Mouse (Mus musculus) limb, embryonic 10.5 days (tissue): Measurements from ENCODE around the gene Rnf4. TPM values are rescaled to one million over a fixed set of nuclear protein-coding genes. Genes with fewer than 3 reads are reported as not detected.
A peak's percentile ranks its signal among the peaks of the same experiment; 100 is the strongest.

ENCODE experiments used
- DNase-seq: peaks from one replicate; pipeline ENCODE4 v3.0.0-alpha.2; 2017; ENCODE audit warnings: low spot score
- H3K27ac ChIP-seq: fragments of 300-500 bp; sonication (generic); 2 replicates; pipeline ENCODE4 v1.5.1; 2016; ENCODE audit warnings: mild to moderate bottlenecking
- H3K27me3 ChIP-seq: fragments of 300-500 bp; sonication (generic); 2 replicates; pipeline ENCODE4 v1.6.1; 2016; ENCODE audit warnings: low read depth, mild to moderate bottlenecking; ENCODE audit not compliant: poor library complexity, severe bottlenecking
- H3K36me3 ChIP-seq: fragments of 300-500 bp; sonication (generic); 2 replicates; pipeline ENCODE4 v1.6.1; 2016; ENCODE audit warnings: mild to moderate bottlenecking, moderate library complexity
- H3K4me1 ChIP-seq: fragments of 300-500 bp; sonication (generic); 2 replicates; pipeline ENCODE4 v1.6.1; 2016
- H3K4me3 ChIP-seq: fragments of 300-500 bp; sonication (generic); 2 replicates; pipeline ENCODE4 v1.5.1; 2016; ENCODE audit warnings: mild to moderate bottlenecking, moderate library complexity
- H3K9me3 ChIP-seq: fragments of 300-500 bp; sonication (generic); replicated peaks from 2 replicates; pipeline ENCODE4 v1.6.1; 2016; ENCODE audit warnings: mild to moderate bottlenecking
- WGBS: fragments of 180-500 bp; shearing (Covaris S2); methylation state at CpG from one replicate; pipeline ENCODE4 v1.1.7; 2016; 5-methylcytosine and 5-hydroxymethylcytosine counted together
- polyA plus RNA-seq: library from polyadenylated mRNA; unstranded; fragments of >200 nt; fragmentation: Nextera tagmentation; extraction: Ambion mirVana; gene quantifications from 2 replicates; pipeline ENCODE4 v1.2.1, GENCODE M21; 2016

Rnf4 gene
- polyA plus RNA-seq, 1 experiment from 2014 or later = 207 TPM

DNA sequence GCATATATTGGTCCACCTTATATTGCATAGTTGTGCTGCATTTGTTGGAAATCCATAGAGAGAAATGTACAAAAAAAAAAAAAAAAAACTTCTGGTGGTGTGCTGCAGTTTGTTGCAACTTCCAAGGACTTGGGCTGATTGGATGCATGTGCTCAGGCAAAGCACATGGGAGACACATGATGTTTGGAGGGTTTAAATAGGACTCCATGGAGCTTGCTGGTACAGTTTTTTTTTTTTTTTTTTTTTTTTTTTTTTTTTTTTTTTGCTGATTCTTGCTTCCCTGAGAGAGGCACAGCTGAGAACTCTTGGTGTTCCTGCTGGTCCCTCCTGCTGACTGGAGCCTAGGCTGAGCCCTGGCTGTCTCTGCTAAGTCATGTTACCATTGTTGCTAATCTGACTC lies 27.0 kb downstream of the Rnf4 start:
- H3K36me3 ChIP-seq = peaks cover 65% of the 10 kb centered on the region
- DNase-seq = no peak
- no peaks in the 10 kb centered on the region for H3K9me3 ChIP-seq
- no peak overlapping the region for H3K4me3 ChIP-seq
- H3K27me3 ChIP-seq = no peaks in the 10 kb centered on the region
- no peaks in the 10 kb centered on the region for H3K4me1 ChIP-seq
- H3K27ac ChIP-seq = no peak overlapping the region

DNA sequence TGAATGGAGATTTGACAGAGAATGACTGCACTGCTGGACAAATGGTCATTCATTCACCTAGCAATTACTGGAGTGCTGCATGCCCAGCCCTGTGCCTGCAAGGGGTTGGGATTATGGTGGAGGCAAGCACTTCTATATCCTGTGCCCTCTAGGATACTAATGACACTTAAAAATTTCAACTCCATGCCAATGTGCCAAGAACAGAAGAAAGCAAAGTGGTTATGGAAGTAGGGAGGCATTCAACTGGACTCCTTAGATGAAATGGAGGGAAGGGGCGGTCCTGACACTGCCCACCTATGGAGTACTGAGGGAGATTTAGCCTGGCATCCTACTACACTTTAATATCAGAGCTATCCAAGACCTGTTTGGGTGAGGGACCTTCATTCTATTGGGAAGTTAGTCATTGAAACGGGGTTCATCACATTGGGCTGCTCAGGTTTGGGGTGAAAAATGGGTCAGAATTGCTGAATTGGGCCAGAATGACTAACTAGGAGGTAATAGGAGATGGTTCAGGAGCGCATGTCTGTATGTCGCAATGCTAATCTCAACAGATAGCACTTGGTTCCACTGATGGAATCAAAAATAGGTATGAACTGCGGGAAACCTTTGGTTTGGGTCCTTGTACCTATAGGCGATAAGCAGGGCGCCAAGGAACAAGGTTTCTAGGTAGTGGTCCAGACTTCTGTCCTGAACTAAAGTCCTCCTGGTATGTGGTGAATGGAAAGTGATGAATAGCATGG lies 32.6 kb downstream of the Rnf4 start:
- Histone ChIP-seq H3K27me3 (no peaks in the 10 kb centered on the region), H3K4me3 (peak overlapping the region; percentile 91), H3K27ac (peak overlapping the region; percentile 92), H3K36me3 (peaks cover 18% of the 10 kb centered on the region), H3K4me1 (peaks cover 23% of the 10 kb centered on the region), H3K9me3 (no peaks in the 10 kb centered on the region)
- WGBS = 71% methylated on average over 7 of the region's 7 CpGs
- DNase-seq = no peak

DNA sequence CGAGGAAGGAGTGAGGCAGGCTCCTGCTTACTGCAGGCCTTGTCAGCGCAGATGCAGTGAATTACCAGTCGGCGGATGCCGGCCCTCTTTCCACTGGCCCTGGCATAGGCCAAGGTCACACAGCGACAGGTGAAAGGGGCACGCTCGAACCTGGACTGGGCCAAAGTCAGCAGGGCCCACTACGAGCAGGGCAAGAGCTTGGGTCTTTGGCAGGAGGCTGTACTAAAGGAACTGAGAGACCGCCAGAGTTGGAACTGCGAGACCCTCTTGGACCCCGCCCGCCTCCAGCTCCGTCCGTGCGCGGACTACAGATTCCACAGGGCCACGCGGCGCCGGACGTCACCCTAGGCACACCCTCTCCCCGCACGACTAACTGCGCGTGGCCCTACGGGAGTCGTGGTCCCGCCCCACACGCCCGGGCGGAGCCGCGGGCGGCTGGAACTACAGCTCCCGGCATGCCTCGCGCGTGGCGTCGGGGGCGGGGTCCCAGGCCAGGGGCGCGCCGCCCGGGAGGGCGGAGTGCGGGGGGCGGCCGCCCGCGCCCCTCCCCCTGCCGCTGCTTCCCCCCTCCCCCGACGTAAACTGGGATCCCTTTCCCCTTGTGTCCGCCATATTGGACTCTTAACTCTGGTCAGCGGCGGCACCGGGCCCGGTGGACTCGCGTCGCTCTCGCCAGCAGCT lies 33.4 kb downstream of the Rnf4 start, which contains the start of gene Fam193a:
Gene Fam193a, plus strand, starts transcription at position 593 of the 681 bp plus-strand sequence.
- Histone ChIP-seq H3K27me3 (no peaks in the 10 kb centered on the region), H3K27ac (peak within 1 kb of the TSS; percentile 92), H3K4me1 (peaks cover 23% of the 10 kb centered on the region), H3K9me3 (no peaks in the 10 kb centered on the region), H3K4me3 (peak within 1 kb of the TSS; percentile 91), H3K36me3 (peaks cover 14% of the 10 kb centered on the region)
- 1% methylated on average over 51 of the region's 64 CpGs for WGBS
- peak; percentile 97 for DNase-seq

GRCm38 (mm10) chr5:34370022-34370823 lies 34.1 kb downstream of the Rnf4 start:
- peak overlapping the region; percentile 92 for H3K27ac ChIP-seq
- WGBS = 5% methylated on average over 114 of the region's 114 CpGs
- peak overlapping the region; percentile 91 for H3K4me3 ChIP-seq
- H3K9me3 ChIP-seq = no peaks in the 10 kb centered on the region
- peak; percentile 66 for DNase-seq
- H3K27me3 ChIP-seq = no peaks in the 10 kb centered on the region
- H3K36me3 ChIP-seq = peaks cover 7% of the 10 kb centered on the region
- H3K4me1 ChIP-seq = peaks cover 23% of the 10 kb centered on the region

DNA sequence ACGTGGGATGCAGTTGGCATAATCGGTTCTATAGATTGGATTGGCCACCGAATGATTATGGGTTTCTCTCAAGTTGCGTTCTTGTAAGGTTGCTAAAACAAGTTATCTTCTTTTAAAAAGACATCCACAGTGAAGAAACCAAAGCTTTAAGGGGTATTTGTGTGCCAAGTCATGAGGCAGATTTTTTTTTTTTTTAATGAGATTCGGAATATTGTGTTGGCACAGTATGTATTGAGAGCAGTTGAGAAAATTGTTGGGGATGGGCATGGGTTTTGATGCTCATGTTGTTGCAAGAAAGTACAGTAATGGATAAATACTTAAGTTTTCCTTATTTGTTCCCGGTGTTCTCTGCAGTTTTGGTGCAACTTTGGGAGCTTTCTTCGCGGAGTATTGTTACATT lies 34.8 kb downstream of the Rnf4 start:
- 34% methylated on average over 8 of the region's 8 CpGs for WGBS
- Histone ChIP-seq H3K27ac (peak overlapping the region; percentile 92; the same call in 1 of the 2 replicates), H3K4me1 (peaks cover 23% of the 10 kb centered on the region), H3K27me3 (no peaks in the 10 kb centered on the region), H3K4me3 (peak overlapping the region; percentile 91), H3K36me3 (0 out of 2 replicates have a peak, but pooled peaks cover 2% of the 10 kb centered on the region), H3K9me3 (no peaks in the 10 kb centered on the region)
- DNase-seq = no peak

DNA sequence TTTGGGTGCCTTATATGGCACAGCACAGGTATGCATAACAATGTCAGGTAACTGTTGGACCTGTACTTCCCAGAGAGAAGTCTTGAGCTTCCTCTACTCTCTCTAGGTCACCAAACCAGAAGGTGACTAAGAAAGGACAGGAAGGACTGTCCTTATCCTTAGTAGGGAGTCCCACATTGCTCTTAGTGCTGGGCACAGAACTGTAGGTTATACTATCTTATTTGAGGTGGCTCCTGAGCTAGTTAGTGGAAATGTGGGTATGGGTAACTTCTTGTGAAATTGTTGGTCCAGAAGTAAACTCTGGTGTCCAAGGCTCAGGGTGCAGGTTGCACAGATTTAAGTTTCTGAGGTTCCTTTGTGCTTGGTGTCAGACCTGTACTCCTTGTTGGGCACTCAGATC lies 36.1 kb downstream of the Rnf4 start:
- Histone ChIP-seq H3K36me3 (peaks cover 7% of the 10 kb centered on the region; the same call in 1 of the 2 replicates), H3K27ac (no peak overlapping the region), H3K4me3 (no peak overlapping the region), H3K27me3 (no peaks in the 10 kb centered on the region), H3K9me3 (no peaks in the 10 kb centered on the region), H3K4me1 (peaks cover 23% of the 10 kb centered on the region)
- no peak for DNase-seq

- H3K4me1 ChIP-seq = peaks cover 23% of the 10 kb centered on the region
- no peak overlapping the region for H3K27ac ChIP-seq
- no peaks in the 10 kb centered on the region for H3K9me3 ChIP-seq
- no peak for DNase-seq
- H3K36me3 ChIP-seq = peaks cover 7% of the 10 kb centered on the region; the same call in 1 of the 2 replicates
- no peaks in the 10 kb centered on the region for H3K27me3 ChIP-seq
- no peak overlapping the region for H3K4me3 ChIP-seq
These were observed 36.5 kb downstream of the Rnf4 start for GRCm38 (mm10) chr5:34372541-34372940.

DNA sequence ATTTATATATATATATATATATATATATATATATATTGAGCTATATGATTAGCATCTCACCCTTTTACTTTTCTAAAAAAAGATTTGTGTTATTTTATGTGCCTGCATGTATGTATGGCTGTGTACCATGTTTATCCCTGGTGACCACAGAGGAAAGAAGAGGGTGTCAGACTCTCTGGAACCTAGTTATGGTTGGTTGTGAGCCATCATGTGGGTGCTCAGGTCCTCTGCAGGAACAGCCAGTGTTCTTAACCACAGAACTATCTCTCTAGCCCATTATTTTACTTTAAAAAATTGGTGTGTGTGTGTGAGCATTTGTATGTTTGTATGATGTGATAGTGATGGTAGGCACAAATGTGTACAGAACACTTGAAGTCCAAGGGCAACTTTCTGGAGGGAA lies 42.7 kb downstream of the Rnf4 start:
- Histone ChIP-seq H3K36me3 (peaks cover 10% of the 10 kb centered on the region), H3K27ac (no peak overlapping the region), H3K4me3 (no peak overlapping the region), H3K4me1 (no peaks in the 10 kb centered on the region), H3K9me3 (no peaks in the 10 kb centered on the region), H3K27me3 (no peaks in the 10 kb centered on the region)
- no peak for DNase-seq

DNA sequence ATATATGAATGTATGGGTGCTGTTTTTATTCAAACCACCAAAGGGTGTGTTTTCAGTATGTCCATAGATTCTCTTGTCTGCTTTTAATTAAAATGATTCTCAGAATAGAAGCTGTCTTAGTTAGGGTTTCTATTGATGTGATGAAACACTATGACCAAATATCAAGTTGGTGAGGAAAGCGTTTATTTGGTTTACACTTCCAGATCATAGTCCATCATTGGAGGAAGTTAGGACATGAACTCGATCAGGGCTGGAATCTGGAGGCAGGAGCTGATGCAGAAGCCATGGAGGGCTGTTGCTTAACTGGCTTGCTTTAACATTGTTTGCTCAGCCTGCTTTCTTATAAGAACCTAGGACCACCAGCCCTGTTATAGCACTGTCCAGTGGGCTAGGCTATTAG lies 45.6 kb downstream of the Rnf4 start:
- Histone ChIP-seq H3K36me3 (peaks cover 22% of the 10 kb centered on the region), H3K27ac (no peak overlapping the region), H3K27me3 (no peaks in the 10 kb centered on the region), H3K9me3 (no peaks in the 10 kb centered on the region), H3K4me3 (no peak overlapping the region), H3K4me1 (no peaks in the 10 kb centered on the region)
- DNase-seq = no peak
- WGBS = 96% methylated on average over 2 of the region's 2 CpGs

- H3K4me3 ChIP-seq = no peak overlapping the region
- peaks cover 33% of the 10 kb centered on the region for H3K36me3 ChIP-seq
These were observed 49.5 kb downstream of the Rnf4 start for GRCm38 (mm10) chr5:34385616-34386015.

DNA sequence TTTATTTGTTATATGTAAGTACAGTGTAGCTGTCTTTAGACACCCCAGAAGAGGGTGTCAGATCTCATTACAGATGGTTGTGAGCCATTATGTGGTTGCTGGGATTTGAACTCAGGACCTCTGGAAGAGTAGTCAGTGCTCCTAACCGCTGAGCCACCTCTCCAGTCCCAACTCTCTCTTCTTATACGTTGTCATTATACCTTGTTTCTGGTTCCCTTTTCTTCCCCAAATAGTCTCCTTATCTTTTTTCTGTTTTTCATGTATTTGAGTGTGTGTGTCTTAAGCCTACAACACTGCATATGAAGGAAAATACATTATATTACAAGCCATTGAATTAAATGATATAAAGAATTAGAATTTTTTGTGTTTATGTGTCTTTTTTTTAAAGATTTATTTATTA lies 50.7 kb downstream of the Rnf4 start:
- Histone ChIP-seq H3K27ac (no peak overlapping the region), H3K4me1 (no peaks in the 10 kb centered on the region), H3K27me3 (no peaks in the 10 kb centered on the region), H3K9me3 (no peaks in the 10 kb centered on the region), H3K4me3 (no peak overlapping the region), H3K36me3 (peaks cover 31% of the 10 kb centered on the region)
- DNase-seq = no peak
- 98% methylated on average over 2 of the region's 2 CpGs for WGBS

More at GRCm38 (mm10) chr5:34385616-34386015, 49.5 kb downstream of the Rnf4 start:
- DNase-seq = no peak
- 98% methylated on average over 5 of the region's 5 CpGs for WGBS
- no peaks in the 10 kb centered on the region for H3K9me3 ChIP-seq
- no peaks in the 10 kb centered on the region for H3K27me3 ChIP-seq
- H3K4me1 ChIP-seq = no peaks in the 10 kb centered on the region
- H3K27ac ChIP-seq = no peak overlapping the region

DNA sequence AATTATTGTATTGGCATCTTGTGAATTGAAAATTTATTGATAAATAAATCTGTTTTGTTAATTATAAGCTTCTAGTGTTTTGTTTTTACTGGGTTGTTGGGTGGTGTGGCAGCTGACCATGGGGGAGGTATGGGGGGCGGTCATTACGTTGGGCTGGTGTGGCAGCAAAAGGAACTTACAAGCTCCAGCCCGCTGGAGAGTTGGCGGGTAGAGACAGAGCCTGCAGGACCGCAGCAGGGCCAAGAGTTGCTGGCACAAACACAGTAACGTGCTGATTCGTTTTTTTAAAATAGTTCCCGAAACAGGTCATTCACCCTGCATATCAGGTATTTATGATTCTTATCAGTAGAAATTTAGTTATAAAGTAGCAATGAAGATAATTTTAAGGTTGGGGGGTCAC lies 57.2 kb downstream of the Rnf4 start:
- Histone ChIP-seq H3K9me3 (no peaks in the 10 kb centered on the region), H3K4me1 (no peaks in the 10 kb centered on the region), H3K27me3 (no peaks in the 10 kb centered on the region), H3K36me3 (no peaks in the 10 kb centered on the region), H3K4me3 (no peak overlapping the region), H3K27ac (no peak overlapping the region)
- 95% methylated on average over 8 of the region's 8 CpGs for WGBS
- DNase-seq = no peak

GRCm38 (mm10) chr5:34395347-34395746 lies 59.3 kb downstream of the Rnf4 start:
- Histone ChIP-seq H3K4me1 (no peaks in the 10 kb centered on the region), H3K27me3 (no peaks in the 10 kb centered on the region), H3K27ac (no peak overlapping the region), H3K36me3 (no peaks in the 10 kb centered on the region), H3K4me3 (no peak overlapping the region), H3K9me3 (no peaks in the 10 kb centered on the region)
- no peak for DNase-seq
- 85% methylated on average over 1 of the region's 1 CpGs for WGBS
